8 mouse cellular contexts compared by ENCODE assay signal in genomic region chr13:54072526-54073057, GRCm38 (mm10). TPM values are rescaled to one million over a fixed set of nuclear protein-coding genes. Genes with fewer than 3 reads are reported as not detected.
A peak's percentile ranks its signal among the peaks of the same experiment; 100 is the strongest.
DNase-seq lines count a peak whose midpoint lies in the region; ATAC-seq and TF ChIP-seq lines count a peak whose summit lies in the region.

No protein-coding gene starts in this region.

- H3K4me3 ChIP-seq in kidney, embryonic 16.5 days (ENCODE audit: low read length): peak overlapping the region; percentile 83
- peak overlapping the region; percentile 88 for H3K4me3 ChIP-seq in bone marrow, adult 2 months (replicated peaks; ENCODE audit: control insufficient read depth, low read depth, low read length)
- peak overlapping the region; percentile 72 for H3K4me3 ChIP-seq in hindbrain, embryonic 13.5 days
- peak overlapping the region; percentile 70 for H3K4me3 ChIP-seq in midbrain, embryonic 14.5 days (replicated peaks; ENCODE audit: low read depth, low read length)

- no peak for ATAC-seq in kidney, embryonic 16.5 days (ENCODE audit: low FRiP score, low TSS enrichment)
- no peak for ATAC-seq in hindbrain, embryonic 13.5 days (ENCODE audit: low FRiP score)
- no peak for ATAC-seq in midbrain, embryonic 14.5 days (ENCODE audit: low FRiP score, low TSS enrichment)

- TF ChIP-seq CTCF in bone marrow, adult 2 months (IDR thresholded peaks at IDR 0.05; ENCODE audit: control insufficient read depth, insufficient read depth, low read length): no peak

- H3K9me3 ChIP-seq in kidney, embryonic 16.5 days (ENCODE audit: low read length): no peaks in the 10 kb centered on the region
- no peaks in the 10 kb centered on the region for H3K9me3 ChIP-seq in hindbrain, embryonic 13.5 days
- H3K9me3 ChIP-seq in midbrain, embryonic 14.5 days (ENCODE audit: control insufficient read depth, low read length): no peaks in the 10 kb centered on the region

- no peak for TF ChIP-seq POLR2A in bone marrow, adult 2 months (IDR thresholded peaks at IDR 0.05; ENCODE audit: borderline replicate concordance, control insufficient read depth, low read depth, low read length)

- peak overlapping the region; percentile 84 for H3K27ac ChIP-seq in kidney, embryonic 16.5 days (ENCODE audit: low read length)
- H3K27ac ChIP-seq in bone marrow, adult 2 months (ENCODE audit: control insufficient read depth, insufficient read depth, low read depth, low read length, poor library complexity): no peak overlapping the region
- peak overlapping the region; percentile 90 for H3K27ac ChIP-seq in hindbrain, embryonic 13.5 days
- no peak overlapping the region for H3K27ac ChIP-seq in midbrain, embryonic 14.5 days (replicated peaks; ENCODE audit: low read depth, low read length)

- H3K9ac ChIP-seq in kidney, embryonic 16.5 days (replicated peaks; ENCODE audit: low read length): peak overlapping the region; percentile 91
- H3K9ac ChIP-seq in hindbrain, embryonic 13.5 days: peak overlapping the region; percentile 87
- peak overlapping the region; percentile 88 for H3K9ac ChIP-seq in midbrain, embryonic 14.5 days (replicated peaks; ENCODE audit: low read length)

- peaks cover 3% of the 10 kb centered on the region; the same call in 1 of the 2 replicates for H3K36me3 ChIP-seq in kidney, embryonic 16.5 days (ENCODE audit: insufficient read depth, low read length)
- no peaks in the 10 kb centered on the region for H3K36me3 ChIP-seq in hindbrain, embryonic 13.5 days
- no peaks in the 10 kb centered on the region for H3K36me3 ChIP-seq in midbrain, embryonic 14.5 days (ENCODE audit: control insufficient read depth, insufficient read depth, low read length)

- peak overlapping the region; percentile 70 for H3K4me2 ChIP-seq in kidney, embryonic 16.5 days (replicated peaks; ENCODE audit: low read depth, low read length)
- H3K4me2 ChIP-seq in hindbrain, embryonic 13.5 days: peak overlapping the region; percentile 67
- H3K4me2 ChIP-seq in midbrain, embryonic 14.5 days (ENCODE audit: low read length): peak overlapping the region; percentile 65

- no peak for DNase-seq in kidney, adult 11 months
- DNase-seq in midbrain, embryonic 14.5 days: no peak
- no peak for DNase-seq in B cell, adult 2 months
- no peak for DNase-seq in layer of hippocampus, adult 18-20 months (ENCODE audit: low spot score in 2 of 2)
- no peak for DNase-seq in adrenal gland, postnatal 25 days

- H3K4me1 ChIP-seq in kidney, embryonic 16.5 days (ENCODE audit: insufficient read depth, low read length): peaks cover 16% of the 10 kb centered on the region; the same call in 1 of the 2 replicates
- H3K4me1 ChIP-seq in bone marrow, adult 2 months (ENCODE audit: control insufficient read depth, insufficient read depth, low read length): peaks cover 2% of the 10 kb centered on the region
- H3K4me1 ChIP-seq in hindbrain, embryonic 13.5 days (replicated peaks): peaks cover 19% of the 10 kb centered on the region
- peaks cover 8% of the 10 kb centered on the region for H3K4me1 ChIP-seq in midbrain, embryonic 14.5 days (ENCODE audit: control insufficient read depth, insufficient read depth, low read length)

- no peaks in the 10 kb centered on the region; the same call in 1 of the 2 replicates for H3K27me3 ChIP-seq in kidney, embryonic 16.5 days (ENCODE audit: insufficient read depth, low read length)
- H3K27me3 ChIP-seq in hindbrain, embryonic 13.5 days: no peaks in the 10 kb centered on the region
- no peaks in the 10 kb centered on the region for H3K27me3 ChIP-seq in midbrain, embryonic 14.5 days (ENCODE audit: control insufficient read depth, insufficient read depth, low read length)

- 29% methylated on average over 10 of the region's 10 CpGs for WGBS in kidney, embryonic 16.5 days
- WGBS in bone marrow, adult 2 months: 15% methylated on average over 10 of the region's 10 CpGs
- 39% methylated on average over 10 of the region's 10 CpGs for WGBS in hindbrain, embryonic 13.5 days
- WGBS in midbrain, embryonic 14.5 days: 43% methylated on average over 10 of the region's 10 CpGs

RNA-seq across cellular contexts. Expression of gene Sfxn1, which starts 0.9 kb away (rescaled TPM):
- 103 TPM in 2 replicates for polyA plus RNA-seq in kidney, embryonic 16.5 days (2015; fragmentation: Nextera tagmentation; extraction: Ambion mirVana)
- polyA plus RNA-seq in bone marrow, adult 2 months (2011; ENCODE audit: insufficient read depth, insufficient read length, low replicate concordance, missing spikeins): 27.5 and 32.3 TPM in 2 replicates
- polyA plus RNA-seq in hindbrain, embryonic 13.5 days (2015; fragmentation: Nextera tagmentation; extraction: Ambion mirVana): 77.3 and 81.4 TPM in 2 replicates
- 107 and 115 TPM in 2 replicates for polyA plus RNA-seq in midbrain, embryonic 14.5 days (2014; fragmentation: Nextera tagmentation; extraction: Ambion mirVana)
- 10 to 100 TPM; 45.1 to 47.3 TPM for total RNA-seq in layer of hippocampus, adult 18-20 months (2021)
- 58.9 and 62.7 TPM in 2 replicates for total RNA-seq in adrenal gland, postnatal 25 days (2021)

RNA-seq across cellular contexts. Expression of gene Drd1, which starts 17.1 kb away (rescaled TPM):
- polyA plus RNA-seq in kidney, embryonic 16.5 days (2015; fragmentation: Nextera tagmentation; extraction: Ambion mirVana): 0.39 and 0.50 TPM in 2 replicates
- not detected in 2 replicates for polyA plus RNA-seq in bone marrow, adult 2 months (2011; ENCODE audit: insufficient read depth, insufficient read length, low replicate concordance, missing spikeins)
- 1.2 and 1.5 TPM in 2 replicates for polyA plus RNA-seq in hindbrain, embryonic 13.5 days (2015; fragmentation: Nextera tagmentation; extraction: Ambion mirVana)
- 1.7 and 2.4 TPM in 2 replicates for polyA plus RNA-seq in midbrain, embryonic 14.5 days (2014; fragmentation: Nextera tagmentation; extraction: Ambion mirVana)
- 10 to 100 TPM in 1 of 2 experiments, 1 to 10 TPM in 1; 4.2 to 10.4 TPM for total RNA-seq in layer of hippocampus, adult 18-20 months (2021)
- total RNA-seq in adrenal gland, postnatal 25 days (2021): not detected in 2 replicates

Comparison
In these comparisons a context has a peak if more than half of its experiments do, and no peak if none do; other contexts are left out.
1. H3K27ac ChIP-seq: peak in kidney, embryonic 16.5 days (single experiment) and hindbrain, embryonic 13.5 days (single experiment); none in bone marrow, adult 2 months (single experiment) and midbrain, embryonic 14.5 days (single experiment).
2. Peak in every context shown above with its lines, with median percentiles within 50 percentile points of each other: H3K4me2 ChIP-seq, H3K4me3 ChIP-seq and H3K9ac ChIP-seq.